Mouse (Mus musculus): Measurements from ENCODE around the gene Afap1. TPM values are rescaled to one million over a fixed set of nuclear protein-coding genes. Genes with fewer than 3 reads are reported as not detected.

Afap1 gene
- polyA plus RNA-seq, 1 experiment from 2014 or later, result 18.1 TPM

DNA sequence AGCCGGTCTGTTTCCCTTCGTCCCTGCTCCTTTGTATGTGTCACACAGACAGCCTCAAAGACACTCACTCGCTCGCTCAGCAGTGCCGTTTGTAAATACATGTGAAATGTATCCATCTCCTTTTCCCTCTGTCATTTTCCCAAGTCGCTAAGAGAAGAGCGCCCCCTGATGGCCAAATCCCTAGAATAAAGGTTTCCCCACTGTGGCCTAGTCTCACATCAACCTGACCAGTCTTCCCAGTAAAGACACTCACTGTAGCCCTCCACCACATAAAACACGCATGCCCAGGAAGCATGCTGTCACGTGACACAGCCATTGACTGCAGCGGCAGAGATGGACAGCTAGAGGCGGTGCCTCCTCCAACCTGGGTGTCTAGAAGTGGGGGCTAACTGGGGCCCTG, 8.9 kb upstream of the Afap1 start:
- WGBS, result 40% methylated on average over 11 of the region's 11 CpGs
- Histone ChIP-seq H3K9ac (no peak overlapping the region), H3K27ac (no peak overlapping the region), H3K4me2 (no peak overlapping the region), H3K36me3 (no peaks in the 10 kb centered on the region), H3K4me3 (no peak overlapping the region), H3K9me3 (no peaks in the 10 kb centered on the region), H3K4me1 (0 out of 2 replicates have a peak, but pooled peaks cover 3% of the 10 kb centered on the region), H3K27me3 (no peaks in the 10 kb centered on the region)
- no peak for ATAC-seq (ENCODE audit: insufficient number of reproducible peaks, insufficient read depth, low FRiP score, low TSS enrichment, low read depth)

DNA sequence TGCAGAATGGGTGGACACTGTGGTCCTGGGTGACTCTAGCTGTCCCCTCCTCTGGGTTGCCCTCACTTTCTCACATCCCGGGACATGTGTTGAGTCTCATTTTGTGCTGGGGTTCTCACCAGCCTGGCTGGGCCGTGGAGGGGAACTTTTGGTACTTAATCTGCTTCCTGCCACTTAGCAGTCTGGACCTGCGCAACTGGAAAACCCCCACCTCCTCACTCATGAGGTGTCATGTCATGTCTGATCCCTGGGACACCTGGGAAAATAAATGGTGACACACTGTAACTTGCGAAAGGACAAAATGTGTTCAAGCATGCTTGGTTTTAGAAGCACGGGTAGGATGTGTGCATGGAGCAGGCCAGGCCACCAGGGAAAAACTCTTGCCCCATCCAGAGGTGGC, 8.4 kb upstream of the Afap1 start:
- ATAC-seq (ENCODE audit: insufficient number of reproducible peaks, insufficient read depth, low FRiP score, low TSS enrichment, low read depth), result no peak
- Histone ChIP-seq H3K27me3 (no peaks in the 10 kb centered on the region), H3K27ac (no peak overlapping the region), H3K4me3 (no peak overlapping the region), H3K4me2 (no peak overlapping the region), H3K36me3 (no peaks in the 10 kb centered on the region), H3K4me1 (0 out of 2 replicates have a peak, but pooled peaks cover 3% of the 10 kb centered on the region), H3K9ac (no peak overlapping the region), H3K9me3 (no peaks in the 10 kb centered on the region)
- WGBS, result 86% methylated on average over 5 of the region's 5 CpGs

DNA sequence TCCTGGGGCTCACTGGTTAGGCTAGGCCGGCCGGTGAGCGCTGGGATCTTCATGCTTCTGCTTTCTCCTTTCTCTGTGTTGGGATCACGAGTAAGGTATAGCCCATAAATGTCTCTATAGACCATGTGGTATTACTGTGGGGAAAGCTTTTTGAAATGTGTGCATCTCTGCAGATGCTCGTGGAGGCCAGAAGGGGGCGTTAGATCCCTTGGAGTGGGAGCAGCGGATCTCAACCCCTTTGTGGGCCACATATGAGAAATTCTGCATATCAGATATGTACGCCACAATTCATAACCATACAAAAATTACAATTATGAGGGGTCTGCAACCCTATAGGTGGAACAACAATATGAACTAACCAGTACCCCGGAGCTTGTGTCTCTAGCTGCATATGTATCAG, 4.2 kb upstream of the Afap1 start:
- no peak overlapping the region for H3K4me2 ChIP-seq
- 55% methylated on average over 9 of the region's 9 CpGs for WGBS
- H3K27me3 ChIP-seq, result peaks cover 9% of the 10 kb centered on the region
- H3K4me3 ChIP-seq, result no peak overlapping the region
- H3K4me1 ChIP-seq, result no peaks in the 10 kb centered on the region
- no peaks in the 10 kb centered on the region for H3K36me3 ChIP-seq
- no peak overlapping the region for H3K27ac ChIP-seq
- no peak for ATAC-seq (ENCODE audit: insufficient number of reproducible peaks, insufficient read depth, low FRiP score, low TSS enrichment, low read depth)
- H3K9ac ChIP-seq, result no peak overlapping the region
- H3K9me3 ChIP-seq, result no peaks in the 10 kb centered on the region

DNA sequence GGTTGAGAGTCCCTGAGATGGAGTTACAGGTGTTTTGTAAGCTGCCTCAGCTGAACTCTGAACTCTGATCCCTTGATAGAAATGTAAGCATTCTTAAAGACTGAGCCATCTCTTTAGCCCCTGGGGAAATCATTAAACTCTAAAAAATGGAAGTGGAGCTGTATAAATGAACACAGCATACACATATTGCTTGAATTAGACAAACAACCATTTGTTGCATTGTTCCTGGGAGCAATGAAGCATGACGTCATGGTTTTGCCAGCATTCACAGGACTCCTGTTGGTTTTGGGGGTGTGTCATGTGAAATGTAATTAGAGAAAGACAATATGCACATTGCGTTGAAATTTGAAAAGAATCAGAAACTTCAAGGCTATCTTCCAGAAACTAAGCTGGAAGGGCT, 3.5 kb upstream of the Afap1 start:
- ATAC-seq (ENCODE audit: insufficient number of reproducible peaks, insufficient read depth, low FRiP score, low TSS enrichment, low read depth), result no peak
- 26% methylated on average over 2 of the region's 2 CpGs for WGBS
- no peaks in the 10 kb centered on the region for H3K36me3 ChIP-seq
- H3K27me3 ChIP-seq, result peaks cover 9% of the 10 kb centered on the region
- no peak overlapping the region for H3K4me3 ChIP-seq
- H3K9me3 ChIP-seq, result no peaks in the 10 kb centered on the region
- H3K4me2 ChIP-seq, result no peak overlapping the region
- no peak overlapping the region for H3K9ac ChIP-seq
- H3K27ac ChIP-seq, result no peak overlapping the region
- H3K4me1 ChIP-seq, result peaks cover 4% of the 10 kb centered on the region; the same call in 1 of the 2 replicates

DNA sequence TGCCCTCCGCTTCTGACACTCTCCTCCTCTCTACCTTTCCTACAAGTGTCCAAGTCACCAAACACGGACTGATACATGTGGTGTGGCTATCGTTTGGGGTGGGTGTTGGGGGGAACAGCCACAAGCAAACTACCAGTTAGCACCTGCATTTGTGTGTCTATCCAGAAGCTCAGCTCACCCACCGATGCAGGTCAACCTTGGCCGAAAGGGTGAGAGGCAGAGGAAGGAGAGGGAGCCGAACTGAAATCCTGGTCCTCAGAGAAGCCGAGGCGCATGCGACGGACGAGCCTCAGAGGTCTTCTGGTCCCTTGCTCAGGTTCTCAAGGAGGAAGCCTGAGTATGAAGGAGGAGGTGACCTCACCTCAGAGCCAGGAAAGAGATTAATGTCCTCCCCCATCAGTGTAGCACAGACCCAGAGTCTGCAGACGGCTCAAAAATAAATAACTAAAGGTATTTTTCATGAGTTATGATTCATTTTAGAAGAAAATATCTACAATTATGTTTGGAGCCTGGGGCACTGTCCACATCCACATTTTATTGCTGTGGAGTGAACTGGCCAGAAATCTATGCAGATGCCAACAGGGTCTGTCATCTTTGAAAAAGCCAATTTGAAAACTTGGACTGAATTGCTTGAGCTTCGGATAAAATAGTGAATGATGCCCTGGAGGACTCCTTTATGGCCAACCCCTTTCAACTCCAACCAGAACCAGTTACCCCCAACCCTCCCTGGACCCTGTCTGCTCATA, 2.0 kb upstream of the Afap1 start:
- Histone ChIP-seq H3K36me3 (no peaks in the 10 kb centered on the region), H3K4me2 (no peak overlapping the region), H3K4me1 (peaks cover 12% of the 10 kb centered on the region; the same call in 1 of the 2 replicates), H3K27me3 (peaks cover 9% of the 10 kb centered on the region), H3K9ac (no peak overlapping the region), H3K9me3 (no peaks in the 10 kb centered on the region), H3K4me3 (no peak overlapping the region), H3K27ac (no peak overlapping the region)
- 89% methylated on average over 13 of the region's 13 CpGs for WGBS
- no peak for ATAC-seq (ENCODE audit: insufficient number of reproducible peaks, insufficient read depth, low FRiP score, low TSS enrichment, low read depth)

DNA sequence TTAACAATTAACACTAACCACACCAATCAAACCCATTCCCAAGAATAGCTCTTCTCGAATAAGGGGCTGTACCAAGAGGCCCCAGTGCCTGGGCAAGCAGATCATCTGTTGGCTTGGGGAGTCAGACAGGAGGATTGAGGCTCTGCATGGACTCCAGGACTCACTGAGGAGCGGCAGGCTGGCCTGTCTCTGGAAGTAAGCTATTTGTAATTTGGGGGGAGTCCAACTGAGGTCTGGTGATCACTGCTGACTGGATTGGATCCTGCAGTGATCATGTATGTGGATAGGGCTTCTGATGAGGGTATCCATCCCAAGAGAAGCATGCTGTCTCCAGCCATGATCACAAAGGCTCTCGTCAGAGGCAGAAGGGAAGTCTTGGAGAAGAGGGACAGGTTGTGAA, 756 bp upstream of the Afap1 start:
- Histone ChIP-seq H3K4me2 (peak overlapping the region; percentile 97; the same call in 1 of the 2 replicates), H3K9me3 (no peaks in the 10 kb centered on the region), H3K27ac (no peak overlapping the region), H3K36me3 (no peaks in the 10 kb centered on the region), H3K9ac (no peak overlapping the region), H3K27me3 (peaks cover 9% of the 10 kb centered on the region), H3K4me3 (no peak overlapping the region), H3K4me1 (peaks cover 19% of the 10 kb centered on the region)
- WGBS, result 80% methylated on average over 3 of the region's 3 CpGs
- no peak for ATAC-seq (ENCODE audit: insufficient number of reproducible peaks, insufficient read depth, low FRiP score, low TSS enrichment, low read depth)

DNA sequence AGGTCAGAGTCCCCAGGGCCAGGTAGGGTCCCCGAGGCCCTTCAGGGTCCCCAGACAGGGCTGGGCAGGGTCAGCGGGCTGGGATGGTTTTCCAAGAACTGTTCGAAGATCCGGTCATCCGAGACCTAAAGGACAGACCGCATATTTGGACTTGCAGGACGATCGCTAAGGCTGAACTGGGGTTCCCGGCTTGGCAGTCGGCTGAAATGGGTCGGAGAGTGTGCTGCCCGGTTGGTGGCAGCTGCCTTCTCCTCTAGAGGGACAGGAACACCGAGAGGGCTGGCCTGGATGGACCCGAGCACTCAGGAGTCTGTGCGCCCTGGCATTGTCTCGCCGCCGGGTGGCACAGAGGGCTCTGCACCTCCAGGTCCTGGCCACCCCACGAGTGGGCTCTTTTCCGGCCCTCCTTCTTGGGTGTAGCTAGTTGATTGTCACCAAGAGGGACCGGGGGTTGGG, 714 bp downstream of the Afap1 start:
- H3K9ac ChIP-seq, result peak overlapping the region; percentile 94
- peak overlapping the region; percentile 75 for H3K27ac ChIP-seq
- peaks cover 24% of the 10 kb centered on the region for H3K4me1 ChIP-seq
- H3K9me3 ChIP-seq, result no peaks in the 10 kb centered on the region
- peaks cover 9% of the 10 kb centered on the region for H3K27me3 ChIP-seq
- peak overlapping the region; percentile 94 for H3K4me3 ChIP-seq
- ATAC-seq (ENCODE audit: insufficient number of reproducible peaks, insufficient read depth, low FRiP score, low TSS enrichment, low read depth), result 0 out of 2 replicates have a peak, but pooled peaks have one; percentile 22
- 1% methylated on average over 21 of the region's 21 CpGs for WGBS
- H3K36me3 ChIP-seq, result 0 out of 2 replicates have a peak, but pooled peaks cover 5% of the 10 kb centered on the region
- H3K4me2 ChIP-seq, result peak overlapping the region; percentile 97

DNA sequence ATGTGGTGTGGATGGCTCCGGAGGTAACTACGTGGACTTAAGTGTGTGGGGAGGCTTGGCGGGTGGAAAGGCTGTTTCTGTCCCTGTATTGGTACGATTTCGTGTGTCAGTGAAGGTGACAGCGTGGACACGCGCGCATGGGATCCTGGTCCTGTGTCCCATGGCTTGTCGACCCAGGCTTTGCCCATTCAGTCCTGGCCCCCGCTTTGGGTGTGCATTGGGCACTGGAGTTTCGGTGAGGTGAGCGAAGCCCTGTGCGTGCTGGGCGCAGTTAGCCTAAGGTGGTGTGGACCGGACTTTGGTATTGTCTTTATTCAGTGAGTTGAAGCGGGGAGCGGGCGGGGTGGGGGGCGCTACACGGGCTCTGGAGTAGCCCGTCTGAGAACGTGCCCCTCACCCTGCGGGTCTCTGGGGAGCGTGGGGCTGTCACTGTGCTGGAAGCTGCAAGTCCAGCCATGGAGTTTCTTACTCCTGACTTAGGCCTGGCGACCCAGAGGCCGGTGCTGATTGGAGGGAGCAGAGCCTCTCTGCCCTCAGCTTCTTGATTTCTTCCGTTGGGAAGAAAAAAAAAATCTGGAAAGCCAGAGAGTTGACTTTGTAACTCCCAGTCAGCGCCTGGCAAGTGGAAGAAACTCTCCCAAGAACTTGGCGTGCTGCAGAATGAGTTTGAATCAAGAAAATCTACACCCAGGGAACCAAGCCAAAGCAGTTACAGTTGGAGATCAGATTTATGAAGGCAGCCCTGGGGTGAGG, 1.4 kb downstream of the Afap1 start:
- peak overlapping the region; percentile 75 for H3K27ac ChIP-seq
- H3K36me3 ChIP-seq, result 0 out of 2 replicates have a peak, but pooled peaks cover 5% of the 10 kb centered on the region
- peaks cover 9% of the 10 kb centered on the region for H3K27me3 ChIP-seq
- no peak for ATAC-seq (ENCODE audit: insufficient number of reproducible peaks, insufficient read depth, low FRiP score, low TSS enrichment, low read depth)
- 5% methylated on average over 30 of the region's 30 CpGs for WGBS
- H3K4me3 ChIP-seq, result peak overlapping the region; percentile 94
- peak overlapping the region; percentile 94 for H3K9ac ChIP-seq
- peak overlapping the region; percentile 97 for H3K4me2 ChIP-seq
- H3K4me1 ChIP-seq, result peaks cover 24% of the 10 kb centered on the region
- H3K9me3 ChIP-seq, result no peaks in the 10 kb centered on the region

DNA sequence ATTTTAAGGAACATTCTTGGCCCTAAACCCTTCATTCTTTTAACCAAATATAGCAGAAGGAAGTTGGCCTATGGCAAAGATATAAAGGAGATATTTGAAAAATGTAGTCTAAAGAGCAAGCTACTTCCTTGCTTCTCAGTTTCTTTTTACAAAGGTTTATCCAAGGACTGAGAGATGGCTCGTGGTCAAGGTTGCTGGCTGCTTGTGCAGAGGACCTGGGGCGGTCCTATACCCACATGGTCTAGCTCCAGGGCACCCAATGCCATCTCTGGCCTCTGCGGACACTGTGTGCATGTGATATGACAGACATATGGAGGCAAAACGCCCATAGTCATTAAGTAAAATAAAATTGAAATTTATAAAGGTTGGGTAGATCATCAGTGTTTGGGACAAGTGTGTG, 2.8 kb downstream of the Afap1 start:
- ATAC-seq (ENCODE audit: insufficient number of reproducible peaks, insufficient read depth, low FRiP score, low TSS enrichment, low read depth), result no peak
- peaks cover 39% of the 10 kb centered on the region for H3K4me1 ChIP-seq

DNA sequence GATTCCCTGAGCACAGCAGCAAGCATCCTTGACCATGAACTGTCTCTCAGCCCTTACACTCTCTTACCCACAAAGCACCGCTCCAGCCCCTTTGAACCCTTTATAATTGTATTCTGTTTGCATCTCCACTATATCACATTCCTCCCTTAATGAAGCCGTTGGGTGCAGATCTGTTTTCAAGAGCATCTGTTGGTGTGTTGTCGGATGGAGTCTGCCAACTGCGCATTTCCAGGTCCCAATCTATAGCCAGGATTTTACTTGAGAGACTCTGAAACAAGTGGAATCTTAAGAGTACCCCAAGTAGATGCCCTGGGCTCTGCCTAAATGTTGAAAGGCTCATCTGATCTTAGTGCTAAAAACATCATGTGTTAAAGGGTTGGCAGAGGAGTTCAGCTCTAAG, 3.4 kb downstream of the Afap1 start:
- no peak overlapping the region for H3K27ac ChIP-seq
- H3K27me3 ChIP-seq, result peaks cover 9% of the 10 kb centered on the region
- no peak overlapping the region for H3K9ac ChIP-seq
- 0 out of 2 replicates have a peak, but pooled peaks cover 5% of the 10 kb centered on the region for H3K36me3 ChIP-seq
- peaks cover 45% of the 10 kb centered on the region for H3K4me1 ChIP-seq
- H3K4me2 ChIP-seq, result no peak overlapping the region
- no peak overlapping the region for H3K4me3 ChIP-seq
- ATAC-seq (ENCODE audit: insufficient number of reproducible peaks, insufficient read depth, low FRiP score, low TSS enrichment, low read depth), result no peak
- no peaks in the 10 kb centered on the region for H3K9me3 ChIP-seq
- 81% methylated on average over 4 of the region's 4 CpGs for WGBS

More for the DNA sequence above, 2.8 kb downstream of the Afap1 start:
- H3K27me3 ChIP-seq, result peaks cover 9% of the 10 kb centered on the region
- H3K36me3 ChIP-seq, result 0 out of 2 replicates have a peak, but pooled peaks cover 5% of the 10 kb centered on the region
- WGBS, result 88% methylated on average over 4 of the region's 4 CpGs
- H3K4me2 ChIP-seq, result no peak overlapping the region
- H3K4me3 ChIP-seq, result no peak overlapping the region
- H3K27ac ChIP-seq, result no peak overlapping the region
- no peak overlapping the region for H3K9ac ChIP-seq
- no peaks in the 10 kb centered on the region for H3K9me3 ChIP-seq

DNA sequence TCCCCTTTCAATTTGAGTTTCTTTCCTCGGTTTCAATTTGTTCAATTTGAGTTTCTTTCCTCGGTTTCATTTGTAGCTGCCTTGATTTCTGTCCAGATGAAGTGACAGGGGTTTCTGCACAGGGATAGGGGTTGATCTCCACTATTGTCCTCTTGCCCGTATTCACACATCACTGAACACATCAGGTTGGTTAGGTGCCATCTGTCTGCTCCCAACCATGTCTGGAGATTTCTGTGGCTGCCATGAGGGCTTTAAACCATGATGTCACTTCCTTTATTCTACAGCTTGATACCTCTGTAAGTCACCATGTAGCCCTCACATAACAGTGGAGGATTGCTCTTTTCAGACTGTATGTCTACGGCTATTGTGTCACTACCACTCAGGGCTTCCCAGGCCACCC, 4.0 kb downstream of the Afap1 start:
- Histone ChIP-seq H3K27ac (no peak overlapping the region), H3K9me3 (no peaks in the 10 kb centered on the region), H3K4me1 (peaks cover 45% of the 10 kb centered on the region), H3K4me3 (no peak overlapping the region), H3K9ac (no peak overlapping the region), H3K27me3 (peaks cover 4% of the 10 kb centered on the region; the same call in 1 of the 2 replicates), H3K4me2 (no peak overlapping the region), H3K36me3 (0 out of 2 replicates have a peak, but pooled peaks cover 5% of the 10 kb centered on the region)
- no peak for ATAC-seq (ENCODE audit: insufficient number of reproducible peaks, insufficient read depth, low FRiP score, low TSS enrichment, low read depth)
- WGBS, result 76% methylated on average over 4 of the region's 4 CpGs

Data from embryonic facial prominence, embryonic 13.5 days (tissue).